Mouse (Mus musculus) kidney, postnatal 0 days (tissue): ENCODE results near the gene Tff1. TPM values are rescaled to one million over a fixed set of nuclear protein-coding genes. Genes with fewer than 3 reads are reported as not detected.

Experiments used
- ATAC-seq: fragments of 200-750 bp; cut with Nextera tagmentation; replicated peaks from 2 replicates; pipeline ENCODE4 v1.8.0; 2017; ENCODE audit warnings: low read depth, moderate number of reproducible peaks, moderate TSS enrichment, moderate library complexity; ENCODE audit not compliant: low FRiP score
- DNase-seq: peaks from one replicate; pipeline ENCODE4 v3.0.0-alpha.2; 2016; ENCODE audit warnings: low spot score
- H3K27ac ChIP-seq: fragments of 300-500 bp; sonication (generic); 2 replicates; pipeline ENCODE4 v1.5.1; 2014; ENCODE audit warnings: mild to moderate bottlenecking
- H3K27me3 ChIP-seq: fragments of 300-500 bp; sonication (generic); 2 replicates; pipeline ENCODE4 v1.6.1; 2014; ENCODE audit warnings: low read length, mixed read lengths; ENCODE audit not compliant: insufficient read depth
- H3K36me3 ChIP-seq: fragments of 300-500 bp; sonication (generic); 2 replicates; pipeline ENCODE4 v1.6.1; 2014; ENCODE audit warnings: low read length, mixed read lengths; ENCODE audit not compliant: insufficient read depth
- H3K4me1 ChIP-seq: fragments of 300-500 bp; sonication (generic); replicated peaks from 2 replicates; pipeline ENCODE4 v1.6.1; 2014; ENCODE audit warnings: antibody characterized with exemption, low read length, mixed read lengths; ENCODE audit not compliant: insufficient read depth
- H3K4me2 ChIP-seq: fragments of 300-500 bp; sonication (generic); 2 replicates; pipeline ENCODE4 v1.6.1; 2014; ENCODE audit warnings: mild to moderate bottlenecking, low read length, moderate library complexity, mixed read lengths
- H3K4me3 ChIP-seq: fragments of 300-500 bp; sonication (generic); replicated peaks from 2 replicates; pipeline ENCODE4 v1.5.1; 2014; ENCODE audit warnings: low read depth, low read length
- H3K9ac ChIP-seq: fragments of 300-500 bp; sonication (generic); 2 replicates; pipeline ENCODE4 v1.6.1; 2014; ENCODE audit warnings: low read depth, low read length
- H3K9me3 ChIP-seq: fragments of 300-500 bp; sonication (generic); replicated peaks from 2 replicates; pipeline ENCODE4 v1.6.1; 2016; ENCODE audit warnings: low read length, inconsistent platforms, mixed read lengths
- CTCF ChIP-seq: IDR thresholded peaks from 2 replicates; pipeline ENCODE4 v1.5.1; 2016; ENCODE audit warnings: antibody characterized with exemption, low read depth, mild to moderate bottlenecking, moderate library complexity
- WGBS: fragments of 180-500 bp; shearing (Covaris S2); extraction: QIAGEN DNeasy Blood & Tissue Kit; methylation state at CpG from one replicate; pipeline ENCODE4 v1.1.7; 2014; 5-methylcytosine and 5-hydroxymethylcytosine counted together
- polyA plus RNA-seq: library from polyadenylated mRNA; unstranded; fragments of >200 nt; fragmentation: Nextera tagmentation; extraction: Ambion mirVana; gene quantifications from 2 replicates; pipeline ENCODE4 v1.2.1, GENCODE M21; 2015

Tff1 gene
- polyA plus RNA-seq, 1 experiment from 2014 or later = 0.62 TPM

DNA sequence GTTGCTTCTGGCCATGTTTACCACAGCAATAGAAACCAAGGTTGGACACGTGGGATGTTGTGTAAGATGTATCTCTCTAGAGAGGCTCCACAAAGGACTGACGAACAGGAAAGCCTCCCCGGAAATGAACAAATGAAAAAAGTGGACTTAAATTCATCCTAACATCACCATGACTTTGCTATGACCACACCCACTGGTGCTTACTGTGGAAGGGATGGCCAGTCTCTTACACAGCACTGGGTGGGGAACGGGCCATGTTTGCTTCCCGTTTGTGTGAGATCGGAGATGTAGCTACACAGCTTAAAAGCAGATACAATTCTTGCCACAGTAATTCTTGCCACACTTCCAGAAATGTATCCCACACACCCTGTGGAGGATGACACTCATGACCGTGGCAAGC lies 31.2 kb upstream of the Tff1 start:
- TF ChIP-seq CTCF = no peak
- H3K27ac ChIP-seq = no peak overlapping the region
- no peak for ATAC-seq
- no peak overlapping the region for H3K4me3 ChIP-seq
- no peak overlapping the region for H3K9ac ChIP-seq
- WGBS = 78% methylated on average over 7 of the region's 7 CpGs
- no peaks in the 10 kb centered on the region for H3K36me3 ChIP-seq
- no peak overlapping the region for H3K4me2 ChIP-seq
- no peaks in the 10 kb centered on the region for H3K27me3 ChIP-seq
- no peak for DNase-seq
- H3K9me3 ChIP-seq = no peaks in the 10 kb centered on the region
- H3K4me1 ChIP-seq = no peaks in the 10 kb centered on the region

DNA sequence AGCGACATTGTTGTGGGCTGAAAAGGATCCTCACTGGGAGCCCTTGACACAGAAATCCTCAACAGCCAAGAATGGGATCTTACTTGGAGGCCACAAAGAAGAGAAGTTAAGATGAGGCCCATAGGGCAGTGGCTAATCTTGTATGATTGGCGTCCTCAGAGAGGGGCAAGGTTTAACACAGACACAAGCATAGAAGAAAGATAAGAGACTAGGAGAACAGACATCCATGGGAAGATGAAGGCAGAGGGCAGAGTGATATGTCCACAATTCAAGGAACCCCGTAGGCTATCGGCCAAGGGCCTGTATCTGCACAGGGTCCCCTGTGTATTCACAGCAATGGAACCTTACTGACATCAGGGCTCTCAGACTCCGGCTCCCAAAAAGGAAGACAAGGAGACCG lies 30.1 kb upstream of the Tff1 start:
- no peak overlapping the region for H3K27ac ChIP-seq
- 86% methylated on average over 6 of the region's 6 CpGs for WGBS
- TF ChIP-seq CTCF = no peak
- H3K9me3 ChIP-seq = no peaks in the 10 kb centered on the region
- ATAC-seq = no peak
- H3K36me3 ChIP-seq = no peaks in the 10 kb centered on the region
- H3K27me3 ChIP-seq = no peaks in the 10 kb centered on the region
- no peaks in the 10 kb centered on the region for H3K4me1 ChIP-seq
- H3K9ac ChIP-seq = no peak overlapping the region
- DNase-seq = no peak
- H3K4me3 ChIP-seq = no peak overlapping the region
- no peak overlapping the region for H3K4me2 ChIP-seq

DNA sequence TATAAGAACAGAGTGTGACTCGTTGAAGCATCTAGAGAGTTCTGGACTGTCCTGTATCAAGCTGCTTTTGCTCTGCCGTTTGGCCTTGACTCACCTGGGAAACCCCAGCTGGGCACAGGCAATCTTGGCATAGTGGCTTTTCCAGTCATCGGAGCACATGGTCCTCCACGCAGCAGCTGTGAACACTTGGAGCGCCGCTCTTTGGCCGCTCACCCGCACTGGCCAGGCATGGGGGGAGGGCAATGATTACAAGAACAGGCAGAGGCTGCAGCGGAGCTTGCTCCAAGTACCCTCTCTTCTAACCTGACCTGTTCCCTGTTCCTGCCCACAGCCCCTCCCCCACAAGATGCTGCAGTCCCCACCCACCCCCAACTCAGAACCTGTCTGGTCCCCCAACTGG lies 28.3 kb upstream of the Tff1 start:
- Histone ChIP-seq H3K9ac (no peak overlapping the region), H3K9me3 (no peaks in the 10 kb centered on the region), H3K27ac (no peak overlapping the region), H3K4me2 (no peak overlapping the region), H3K27me3 (no peaks in the 10 kb centered on the region), H3K4me1 (no peaks in the 10 kb centered on the region), H3K4me3 (no peak overlapping the region), H3K36me3 (no peaks in the 10 kb centered on the region)
- no peak for TF ChIP-seq CTCF
- WGBS = 73% methylated on average over 9 of the region's 9 CpGs
- DNase-seq (no peak), ATAC-seq (no peak; the same call in 1 of the 2 replicates)

DNA sequence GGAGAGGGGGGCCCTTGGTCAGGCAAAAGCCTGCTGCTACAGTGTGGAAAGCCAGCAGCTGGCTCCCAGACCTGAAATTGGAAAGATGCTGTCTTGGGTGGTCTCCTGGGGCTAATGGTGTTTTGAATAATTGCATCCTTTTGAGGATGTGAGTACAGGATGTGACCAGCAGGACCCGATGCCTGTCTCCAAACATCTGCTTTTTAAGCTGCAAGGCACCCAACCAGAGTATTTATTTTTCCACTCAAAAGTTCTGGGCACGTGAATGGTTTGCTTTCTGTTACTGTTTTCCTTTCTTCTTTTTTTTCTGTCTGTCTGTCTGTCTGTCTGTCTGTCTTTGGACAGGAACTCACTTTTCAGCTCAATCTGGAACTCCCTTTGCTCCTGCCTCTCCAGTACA lies 27.6 kb upstream of the Tff1 start:
- no peak for TF ChIP-seq CTCF
- H3K9ac ChIP-seq = no peak overlapping the region
- no peaks in the 10 kb centered on the region for H3K36me3 ChIP-seq
- H3K27me3 ChIP-seq = no peaks in the 10 kb centered on the region
- H3K27ac ChIP-seq = no peak overlapping the region
- no peak for DNase-seq
- H3K4me3 ChIP-seq = no peak overlapping the region
- no peak overlapping the region for H3K4me2 ChIP-seq
- WGBS = 25% methylated on average over 2 of the region's 2 CpGs
- ATAC-seq = no peak
- H3K4me1 ChIP-seq = no peaks in the 10 kb centered on the region
- no peaks in the 10 kb centered on the region for H3K9me3 ChIP-seq

DNA sequence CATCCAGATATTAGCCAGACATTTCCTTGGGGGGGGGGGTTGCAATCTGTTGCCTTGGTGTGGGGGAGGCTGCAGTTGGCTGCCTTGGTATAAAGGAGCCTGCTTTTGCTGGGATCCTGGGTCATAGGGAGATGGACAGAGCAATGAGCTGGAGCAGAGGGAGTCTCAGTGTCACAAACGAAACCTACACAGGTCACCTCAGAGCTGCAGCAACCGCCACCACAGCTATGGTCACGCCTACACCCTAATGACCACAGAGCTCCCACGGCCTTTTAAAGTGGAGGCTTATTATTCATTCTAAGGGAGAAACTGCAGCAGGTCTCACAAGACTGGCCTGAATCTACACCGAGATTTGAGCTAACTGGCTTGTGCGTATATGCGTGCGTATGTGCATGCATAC lies 26.7 kb upstream of the Tff1 start:
- 46% methylated on average over 8 of the region's 8 CpGs for WGBS
- Histone ChIP-seq H3K9me3 (no peaks in the 10 kb centered on the region), H3K27ac (no peak overlapping the region), H3K27me3 (no peaks in the 10 kb centered on the region), H3K4me3 (no peak overlapping the region), H3K36me3 (no peaks in the 10 kb centered on the region), H3K9ac (no peak overlapping the region), H3K4me1 (no peaks in the 10 kb centered on the region), H3K4me2 (no peak overlapping the region)
- ATAC-seq (no peak), DNase-seq (peak; percentile 61)
- no peak for TF ChIP-seq CTCF

DNA sequence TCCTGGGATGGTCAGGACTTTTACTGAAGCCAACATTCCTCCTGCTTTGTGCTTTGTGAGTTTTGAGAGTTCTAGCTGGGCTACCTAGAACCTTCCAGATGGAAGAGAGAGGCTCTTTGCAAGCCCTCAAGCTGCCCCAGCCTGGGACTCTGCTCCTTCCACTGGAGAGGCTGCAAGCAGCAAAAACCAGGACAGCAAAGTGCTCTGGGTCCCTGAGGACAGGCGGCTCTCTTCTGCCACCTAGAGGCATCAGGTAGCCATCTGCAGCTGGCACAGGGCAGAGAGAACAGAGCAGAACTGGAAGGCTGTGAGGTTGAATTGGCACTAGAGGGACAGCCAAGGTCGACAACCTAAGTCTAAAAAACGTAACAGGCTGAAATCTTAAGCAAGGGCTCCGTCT lies 22.3 kb upstream of the Tff1 start:
- peak; percentile 88 for TF ChIP-seq CTCF
- Histone ChIP-seq H3K36me3 (no peaks in the 10 kb centered on the region), H3K4me2 (no peak overlapping the region), H3K9ac (no peak overlapping the region), H3K27me3 (no peaks in the 10 kb centered on the region), H3K4me1 (no peaks in the 10 kb centered on the region), H3K4me3 (no peak overlapping the region), H3K9me3 (no peaks in the 10 kb centered on the region), H3K27ac (no peak overlapping the region)
- DNase-seq (peak; percentile 79), ATAC-seq (no peak; the same call in 1 of the 2 replicates)
- WGBS = 29% methylated on average over 4 of the region's 4 CpGs

DNA sequence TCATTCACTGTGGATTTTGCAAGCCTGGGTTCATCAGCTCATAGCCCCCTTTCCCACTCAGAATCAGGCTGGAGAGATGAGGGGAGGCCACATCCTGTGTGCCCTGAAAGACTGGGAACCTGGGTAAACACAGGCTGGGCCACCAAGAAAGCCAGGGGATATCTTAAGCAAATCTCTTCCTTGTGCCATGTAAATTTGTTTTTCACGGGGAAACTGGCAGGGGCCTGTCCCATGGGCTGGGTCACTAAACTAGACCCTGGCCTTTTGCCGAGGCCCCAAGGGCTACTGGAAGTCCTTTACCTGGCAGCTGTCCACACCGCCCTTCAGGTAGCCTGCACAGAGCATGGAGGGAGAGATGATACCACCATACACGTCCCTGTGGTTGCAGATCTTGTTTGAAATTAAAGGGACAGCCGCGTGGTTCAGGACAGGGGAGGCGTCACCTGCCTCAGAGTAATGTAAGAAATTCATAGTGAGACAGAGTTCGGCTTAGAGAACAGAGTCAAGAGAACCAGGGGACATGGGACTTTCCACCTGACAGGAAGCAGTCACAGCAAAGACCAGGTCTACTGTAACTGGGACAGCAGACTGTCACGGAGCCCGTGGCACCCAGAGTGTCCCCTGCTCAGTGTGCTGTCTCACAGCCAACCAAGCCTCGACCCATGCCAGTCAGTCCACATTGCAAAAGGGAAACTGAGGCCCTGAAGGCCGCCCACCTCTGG lies 19.4 kb upstream of the Tff1 start:
- Histone ChIP-seq H3K4me3 (no peak overlapping the region), H3K27me3 (no peaks in the 10 kb centered on the region), H3K27ac (no peak overlapping the region), H3K9me3 (no peaks in the 10 kb centered on the region), H3K36me3 (no peaks in the 10 kb centered on the region), H3K9ac (no peak overlapping the region), H3K4me1 (no peaks in the 10 kb centered on the region), H3K4me2 (no peak overlapping the region)
- WGBS = 75% methylated on average over 12 of the region's 12 CpGs
- DNase-seq (no peak), ATAC-seq (no peak)
- no peak for TF ChIP-seq CTCF
